Mouse (Mus musculus) kidney, postnatal 25 days (tissue): ENCODE data around the gene Pkp3.
A peak's percentile ranks its signal among the peaks of the same experiment; 100 is the strongest.
"Not testable (repeated sequence)": the region's sequence is repeated elsewhere in the genome, so short reads cannot be mapped to it uniquely, and the experiment has no call there.

Source experiments
- DNase-seq, 2 experiments: peaks; one replicate each; pipeline ENCODE4 v3.0.0; 2021; ENCODE audit warnings: mixed read lengths in 2 of 2

Pkp3 gene

GRCm38 (mm10) chr7:141077841-141078240 lies at the start of gene Pkp3:
Pkp3 (plus strand) TSS chr7:141078218.
- DNase-seq = no peak

DNA sequence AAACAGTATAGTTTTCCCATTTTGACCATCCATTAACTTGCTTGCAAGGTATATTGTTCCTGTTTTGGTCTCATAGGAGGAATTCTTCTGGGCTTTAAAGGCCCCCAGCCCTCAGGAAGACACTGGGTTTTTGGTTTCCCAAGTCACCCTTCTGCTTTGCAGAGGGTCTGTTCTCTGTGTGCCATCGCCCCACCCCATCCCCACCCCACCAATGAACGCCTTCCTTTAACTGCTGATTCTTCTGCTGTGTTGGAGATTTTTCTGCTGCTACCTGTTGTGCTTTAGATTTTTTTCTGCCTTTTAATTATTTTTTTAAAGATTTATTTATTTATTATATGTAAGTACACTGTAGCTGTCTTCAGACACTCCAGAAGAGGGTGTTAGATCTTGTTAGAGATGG lies 49.2 kb upstream of the Pkp3 start, which contains the start of gene Gm17387:
Gene Gm17387, plus strand, starts transcription at position 301 of the 400 bp plus-strand sequence.
- no peak for DNase-seq

DNA sequence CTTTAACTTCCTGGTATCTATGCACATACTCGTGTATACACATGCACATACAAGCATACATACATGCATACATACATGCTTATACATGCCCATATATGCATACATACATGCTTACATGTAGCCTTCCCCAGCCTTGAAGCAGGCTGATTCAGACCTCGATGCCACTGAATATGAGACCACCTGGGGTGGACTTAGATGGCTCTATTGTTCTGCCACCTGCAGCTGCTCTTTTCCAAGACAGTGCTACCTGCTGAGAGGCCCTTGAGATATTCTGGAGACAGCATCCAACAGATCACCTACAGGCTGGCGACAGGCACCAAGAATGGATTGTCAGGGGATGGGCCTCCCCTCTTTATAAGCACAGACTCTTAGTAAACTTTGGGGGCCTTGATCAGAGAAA lies 47.6 kb upstream of the Pkp3 start:
- DNase-seq = no peak

GRCm38 (mm10) chr7:141032458-141033167 lies 45.4 kb upstream of the Pkp3 start:
- no peak for DNase-seq

DNA sequence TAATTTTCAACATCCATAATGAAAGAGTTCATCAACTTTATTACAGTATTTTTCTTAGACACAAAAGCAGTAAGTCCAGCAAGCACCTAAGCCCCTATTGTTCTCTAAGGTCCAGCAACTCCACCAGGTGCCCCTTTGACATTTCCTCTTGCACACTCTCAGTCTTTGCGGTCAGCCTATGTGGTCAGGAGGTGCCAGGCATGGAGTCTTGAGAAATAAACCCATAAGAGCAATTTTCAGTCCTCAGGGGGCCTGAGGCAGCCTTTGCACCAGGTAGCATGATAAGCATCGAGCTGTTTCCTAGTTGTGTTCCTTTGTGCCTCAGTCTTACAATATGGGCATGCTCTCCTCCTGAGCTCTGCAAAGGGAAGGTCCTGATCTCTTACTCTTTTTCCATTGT lies 41.4 kb upstream of the Pkp3 start:
- DNase-seq = not testable (repeated sequence)

DNA sequence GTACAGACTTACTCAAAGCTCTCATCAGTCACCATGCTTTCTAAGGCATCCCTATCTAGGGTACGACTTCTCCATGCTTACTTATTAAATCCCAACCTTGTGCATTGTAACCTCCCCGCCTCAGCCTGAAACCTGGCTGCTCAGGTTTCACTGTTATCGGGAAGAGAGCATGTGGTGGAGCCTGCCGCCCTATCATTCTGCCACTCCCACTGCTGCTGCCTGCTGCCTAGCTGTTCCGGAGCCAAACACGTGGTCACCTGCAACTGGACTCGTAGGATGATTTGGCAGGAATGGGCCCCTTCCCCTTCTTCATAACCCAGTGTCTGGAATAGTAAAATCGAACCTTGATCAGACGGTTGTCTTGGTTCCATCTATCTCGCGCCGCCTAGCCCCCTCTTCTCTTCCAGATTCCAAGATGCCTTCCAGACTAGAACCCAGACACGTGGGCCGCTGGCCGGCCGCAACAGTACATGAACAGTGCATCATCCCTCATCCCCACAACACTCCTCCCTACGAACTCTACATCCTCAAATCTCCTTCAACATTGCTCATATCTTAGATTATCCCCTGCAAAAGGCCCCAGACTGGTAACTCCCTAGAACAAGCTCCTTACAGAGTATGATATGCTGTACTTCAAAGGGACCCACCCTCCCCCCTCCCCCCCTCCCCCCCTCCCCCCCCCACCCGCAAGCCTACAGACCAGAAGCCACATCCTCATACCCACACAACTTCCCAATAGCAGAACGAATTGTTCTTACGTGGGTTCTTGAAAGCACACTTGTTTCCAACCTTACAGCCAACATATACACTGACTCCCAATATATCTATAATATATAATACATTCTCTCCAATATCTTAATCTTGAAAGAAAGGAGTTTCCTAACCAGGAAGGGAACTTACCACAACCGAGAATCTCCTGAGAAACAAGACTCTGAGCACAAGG lies 39.7 kb upstream of the Pkp3 start:
- no peak for DNase-seq

GRCm38 (mm10) chr7:141039386-141040107 lies 38.5 kb upstream of the Pkp3 start:
- DNase-seq = no peak

DNA sequence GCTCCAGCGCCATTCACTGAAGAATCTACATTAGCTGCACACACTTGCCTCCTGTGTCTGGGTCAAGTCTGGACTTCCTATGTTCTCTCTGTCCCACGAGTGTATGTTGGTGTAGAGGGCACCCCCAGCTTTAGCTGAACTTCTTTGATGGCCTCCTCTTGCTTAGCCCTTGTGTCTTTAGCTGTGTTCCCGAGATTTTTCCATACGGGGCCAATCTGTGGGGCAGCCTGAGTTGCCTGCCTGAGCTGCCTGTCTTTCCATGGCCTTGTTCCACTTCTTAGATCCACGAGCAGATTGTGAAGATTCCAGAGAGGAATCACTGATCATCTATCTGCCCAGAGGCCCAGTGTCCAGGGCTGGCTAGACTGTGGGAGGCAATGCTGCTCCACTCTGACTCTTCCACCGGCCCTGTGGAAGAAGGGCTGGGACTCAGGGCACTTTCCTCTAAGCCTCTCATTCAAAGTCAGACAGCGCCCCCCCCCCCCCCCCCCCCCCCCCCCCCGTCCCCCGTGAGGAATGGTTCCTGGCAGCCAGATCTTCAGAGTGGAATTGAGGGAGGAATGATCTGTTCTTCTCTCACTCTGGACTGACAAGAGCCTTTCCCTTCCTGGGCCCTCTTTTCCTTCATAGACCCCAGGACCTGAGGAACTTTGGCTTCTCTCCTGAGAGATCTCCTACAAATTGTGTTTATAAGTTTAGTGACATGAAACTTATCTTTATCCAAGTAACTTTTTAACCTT lies 37.0 kb upstream of the Pkp3 start:
- peak in 1 of 2 experiments; percentile 11 for DNase-seq

GRCm38 (mm10) chr7:141041661-141042060 lies 36.4 kb upstream of the Pkp3 start:
- peak; percentile 85 to 90 for DNase-seq

- DNase-seq = no peak
These were observed 35.5 kb upstream of the Pkp3 start for GRCm38 (mm10) chr7:141042539-141042938.

DNA sequence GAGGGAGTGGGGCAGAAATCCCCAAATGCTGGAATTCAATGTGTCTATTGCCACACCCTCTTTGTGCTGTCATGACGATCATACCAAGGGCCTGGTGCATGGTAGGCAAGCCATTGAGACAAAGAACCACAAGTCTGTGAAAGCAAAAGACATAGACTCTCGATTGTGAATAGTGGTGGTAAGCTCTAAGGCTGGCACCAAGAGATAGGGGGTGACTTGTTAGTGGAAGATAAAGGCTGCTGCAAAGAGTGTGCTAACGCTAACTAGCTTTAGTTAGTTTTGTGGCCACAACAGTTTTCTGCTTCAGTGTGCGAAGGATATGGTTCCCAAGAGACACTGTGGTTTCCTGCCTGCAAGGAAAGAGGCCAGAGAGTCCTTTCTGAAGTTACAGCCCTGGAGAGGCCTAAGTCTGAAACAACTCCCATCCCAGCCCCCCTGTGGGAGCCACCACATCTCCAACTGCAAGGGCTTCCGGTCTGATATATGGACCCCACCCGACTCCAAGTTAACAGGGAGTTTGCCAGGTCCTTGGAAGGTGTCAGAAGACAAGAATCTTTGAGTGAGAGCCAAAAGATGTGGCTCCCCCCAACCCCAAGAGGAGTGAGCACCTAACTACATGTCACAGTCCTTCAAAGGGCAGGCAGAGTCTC lies 31.0 kb upstream of the Pkp3 start:
- peak; percentile 36 to 60 for DNase-seq

DNA sequence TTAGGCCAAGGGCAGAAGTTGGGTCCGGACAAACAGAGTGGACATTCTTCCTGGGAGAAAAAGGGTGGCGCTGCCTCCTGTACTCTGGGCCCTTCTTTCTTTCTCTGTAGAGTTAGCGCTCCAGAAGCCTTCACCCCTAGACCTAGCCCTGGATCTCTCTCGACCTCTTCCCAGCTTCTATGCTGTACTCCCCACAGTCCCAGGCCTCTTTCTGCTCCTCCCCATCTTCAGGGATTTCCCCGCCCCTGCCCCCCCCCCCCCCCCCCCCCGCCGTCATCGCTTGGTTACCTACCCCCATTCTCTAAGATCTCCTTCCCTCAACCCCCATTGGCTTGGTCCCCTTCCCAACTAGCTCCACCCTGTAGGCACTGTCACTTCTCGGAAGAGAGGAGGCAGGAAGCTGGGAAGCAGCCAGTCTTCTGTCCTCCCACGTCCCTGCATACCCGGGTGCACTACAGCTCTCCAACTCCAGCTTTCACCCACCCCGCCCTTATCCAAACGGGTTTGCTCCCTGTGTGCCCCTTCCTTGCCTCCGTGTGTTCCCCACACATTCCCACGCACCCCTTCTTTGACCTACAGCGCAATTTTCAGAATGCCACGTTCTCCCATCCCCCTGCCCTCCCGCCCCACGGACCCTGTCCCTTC lies 30.3 kb upstream of the Pkp3 start:
- peak; percentile 80 to 91 for DNase-seq

DNA sequence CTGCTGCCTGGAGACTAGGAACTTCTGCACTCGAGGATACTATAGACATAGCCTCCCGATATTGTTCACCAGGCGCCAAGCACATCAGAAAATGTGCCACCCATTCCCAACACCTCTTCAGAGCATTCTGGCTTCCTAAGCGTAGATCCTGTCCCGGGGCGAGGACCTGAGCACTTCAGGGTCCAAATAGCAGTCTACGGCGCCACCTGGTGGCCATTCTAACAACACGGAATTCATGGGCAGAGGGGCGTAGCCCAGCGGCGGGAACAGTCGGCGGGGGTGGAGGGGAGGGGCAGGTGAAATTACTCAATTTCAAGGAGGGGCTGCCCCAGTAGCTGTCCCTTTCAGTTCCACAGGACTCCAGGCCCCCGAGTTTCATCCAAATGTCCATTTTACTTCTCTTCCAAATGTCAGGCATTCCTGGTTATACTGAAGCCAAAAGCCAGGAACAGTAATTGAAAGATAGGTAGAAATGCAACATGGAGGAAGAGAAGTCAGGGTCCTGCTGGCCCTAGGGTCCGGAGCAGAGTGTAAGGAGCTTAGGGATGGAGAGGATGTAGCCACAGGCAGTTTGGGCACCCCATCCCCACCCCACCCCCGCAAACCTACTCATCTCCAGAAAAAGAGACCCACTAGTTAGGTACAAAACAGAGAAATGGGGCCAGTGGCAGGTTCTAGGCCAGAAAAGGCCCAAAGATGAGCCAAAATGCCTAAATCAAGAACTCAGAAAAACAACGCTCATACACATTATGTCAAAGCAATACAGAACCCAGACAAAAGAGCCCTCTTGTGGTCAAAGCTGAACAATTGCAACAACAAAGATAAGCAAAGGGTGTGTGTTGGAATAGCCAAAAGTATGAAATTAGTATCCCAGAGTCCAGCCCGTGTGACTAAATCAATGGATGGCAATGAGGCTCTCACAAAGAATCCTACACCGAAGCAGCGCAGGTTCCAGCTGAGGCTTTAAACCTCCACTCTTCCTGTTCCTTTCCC lies 29.5 kb upstream of the Pkp3 start:
- DNase-seq = peak; percentile 93 to 96

DNA sequence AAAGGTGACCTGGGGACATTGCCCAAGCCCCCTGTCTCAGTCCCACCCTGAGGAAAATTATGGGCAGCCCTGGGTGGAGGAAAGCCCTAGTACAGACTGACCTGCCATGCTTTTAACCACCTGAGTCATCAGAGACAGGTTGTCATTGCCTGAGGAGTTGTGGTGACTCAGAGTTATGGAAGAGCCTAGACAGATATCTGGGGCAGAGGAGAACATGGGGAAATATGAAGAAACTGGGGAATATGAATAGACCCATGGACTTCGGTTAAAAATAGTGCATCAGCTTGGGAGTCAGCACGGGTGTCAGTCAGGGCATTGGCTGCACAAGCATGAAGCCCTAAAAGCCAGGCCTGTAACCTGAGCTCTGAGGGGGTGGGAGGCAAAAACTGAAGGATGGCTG lies 28.7 kb upstream of the Pkp3 start:
- no peak for DNase-seq

DNA sequence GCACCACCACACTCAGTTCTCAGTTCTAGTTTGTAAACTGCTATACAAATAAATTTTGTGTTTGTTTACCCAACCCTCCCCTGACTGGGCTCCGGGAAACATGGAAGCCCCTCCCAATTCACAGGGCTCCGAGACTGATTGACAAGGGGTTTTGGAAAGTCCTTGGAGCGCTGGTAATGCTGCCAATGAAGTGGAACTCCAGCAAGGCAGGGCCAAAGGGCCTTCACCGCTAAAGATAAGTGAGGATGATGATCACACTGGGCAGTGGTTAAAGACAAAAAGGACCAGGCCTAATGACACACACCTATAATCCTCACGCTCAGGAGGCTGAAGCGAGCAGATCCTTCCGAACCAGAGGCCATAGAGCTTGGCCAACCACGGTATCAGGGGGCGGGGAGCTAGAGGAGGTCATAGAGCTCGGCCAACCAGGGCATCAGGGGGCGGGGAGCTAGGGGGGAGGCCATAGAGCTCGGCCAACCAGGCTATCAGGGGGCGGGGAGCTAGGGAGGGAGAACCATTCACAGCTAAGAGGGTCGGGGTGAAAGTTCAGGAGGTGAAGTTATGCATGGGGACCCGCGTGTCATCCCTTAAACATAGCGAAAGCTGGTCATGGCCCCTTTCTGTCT lies 26.8 kb upstream of the Pkp3 start:
- no peak for DNase-seq

DNA sequence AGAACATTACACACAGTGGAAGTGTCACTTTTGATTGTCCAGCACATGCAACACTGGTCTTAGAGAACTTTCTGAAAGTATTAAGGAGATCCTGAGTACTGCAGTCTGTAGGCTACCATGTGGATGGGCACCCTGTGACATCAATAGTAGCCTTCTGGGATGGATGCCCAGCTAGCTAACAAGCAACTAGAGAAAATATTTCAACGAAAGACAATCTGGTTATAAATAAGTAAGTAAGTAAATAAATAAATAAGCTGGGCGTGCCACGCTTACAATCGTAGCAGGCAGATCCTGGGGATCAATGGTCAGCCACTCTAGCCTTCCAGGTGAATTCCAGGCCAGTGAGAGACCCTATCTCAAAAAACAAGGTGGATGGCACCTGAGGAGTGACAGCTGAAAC lies 26.0 kb upstream of the Pkp3 start:
- no peak for DNase-seq

GRCm38 (mm10) chr7:141052421-141052820 lies 25.6 kb upstream of the Pkp3 start:
- no peak for DNase-seq

GRCm38 (mm10) chr7:141055785-141056184 lies 22.2 kb upstream of the Pkp3 start:
- no peak for DNase-seq

DNA sequence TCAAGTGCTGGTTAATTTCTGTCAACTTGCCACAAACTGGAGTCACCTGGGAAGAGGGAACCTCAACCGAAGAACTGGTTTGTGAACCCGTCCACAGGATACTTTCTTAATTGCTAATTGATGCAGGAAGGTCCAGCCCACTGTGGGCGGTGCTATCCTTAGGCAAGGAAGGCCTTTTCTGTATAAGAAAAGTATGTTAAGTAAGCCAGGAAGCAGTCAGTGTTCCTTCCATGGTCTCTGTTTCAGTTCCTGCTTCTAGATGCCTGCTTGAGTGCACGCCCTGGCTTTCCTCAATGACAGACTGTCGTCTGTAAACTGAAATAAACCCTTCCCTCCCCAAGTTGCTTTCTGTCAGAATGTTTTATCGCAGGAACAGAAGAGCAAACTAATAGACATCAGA lies 21.0 kb upstream of the Pkp3 start:
- no peak for DNase-seq

DNA sequence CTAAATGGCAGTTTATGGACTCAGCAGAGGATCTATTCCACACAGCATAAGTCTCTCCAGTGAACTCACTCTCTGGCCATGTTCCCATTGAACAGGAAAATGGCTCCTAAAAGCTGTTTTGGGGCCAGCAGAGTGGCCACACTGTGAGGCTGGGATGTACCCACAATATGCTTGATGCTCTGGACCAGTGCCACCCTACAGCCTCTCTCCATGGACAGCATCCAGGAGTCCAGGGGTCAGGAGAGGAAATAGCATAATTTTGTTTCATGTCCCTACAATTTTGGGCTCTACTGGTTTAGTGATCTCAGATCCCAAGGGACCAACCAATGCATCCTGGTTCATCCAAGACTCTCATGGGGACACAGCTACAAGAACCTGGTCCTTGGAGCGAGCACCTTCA lies 20.5 kb upstream of the Pkp3 start:
- peak in 1 of 2 experiments; percentile 41 for DNase-seq
